Mouse (Mus musculus): ENCODE results near the gene Kctd2.

DNA sequence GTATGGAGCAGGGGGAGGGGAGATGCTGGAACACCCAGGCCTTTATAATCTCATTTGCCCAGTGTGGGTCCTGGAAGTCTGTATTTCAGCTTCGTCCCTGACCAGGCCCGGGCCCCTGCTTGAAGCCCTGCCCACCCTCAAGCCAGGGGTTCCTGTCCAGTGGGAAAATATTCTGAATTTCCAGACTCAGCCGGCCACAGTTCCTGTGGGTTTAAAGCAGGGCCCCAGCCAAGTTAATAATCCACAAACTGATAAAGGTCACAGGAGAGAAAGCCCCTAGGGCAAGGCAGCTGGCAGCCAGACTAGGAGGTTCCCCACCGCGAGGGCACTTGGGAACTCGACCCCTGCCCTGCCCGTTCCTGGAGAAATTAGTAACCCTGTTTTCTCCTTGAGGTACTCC lies 29.1 kb downstream of the Kctd2 start:
- TF ChIP-seq CTCF (IDR thresholded peaks at IDR 0.05; ENCODE audit: control insufficient read depth, insufficient read depth, low read length) = no peak
- TF ChIP-seq POLR2A (IDR thresholded peaks at IDR 0.05; ENCODE audit: borderline replicate concordance, control insufficient read depth, low read depth, low read length) = no peak

All from bone marrow, adult 2 months (tissue).